Mouse (Mus musculus) mouse trophoblast stem cell (cell line): ENCODE results near the gene Fuca1.

ENCODE experiments used
- in situ Hi-C, 2 experiments: fragments of 300-500 bp; cut with MseI, MboI; formaldehyde crosslinking; loops; 2 replicates in 1 of 2; 3 replicates in 1 of 2; pipeline ENCODE4 v1.15.1; 2025

The Fuca1 gene

DNA sequence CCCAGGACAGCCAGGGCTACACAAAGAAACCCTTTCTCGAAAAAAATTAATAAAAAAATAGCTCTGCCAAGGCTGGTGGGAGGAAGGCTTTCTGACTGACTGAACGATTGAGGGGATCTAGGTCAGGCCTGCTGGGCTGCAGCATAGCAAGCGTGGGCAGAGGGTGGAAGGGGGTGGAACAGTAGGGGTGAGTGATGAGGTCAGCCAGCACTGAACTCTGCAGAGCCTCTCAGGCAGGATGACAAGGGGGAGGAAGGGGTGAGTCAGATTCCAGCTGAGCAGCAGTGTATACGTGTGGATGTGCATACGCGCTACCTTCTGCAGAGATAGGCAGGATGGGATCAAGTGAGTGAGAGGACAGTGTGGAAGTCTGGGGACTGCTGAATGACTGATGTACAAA lies 29.4 kb downstream of the Fuca1 start:
- in situ Hi-C loops: no loop called here

DNA sequence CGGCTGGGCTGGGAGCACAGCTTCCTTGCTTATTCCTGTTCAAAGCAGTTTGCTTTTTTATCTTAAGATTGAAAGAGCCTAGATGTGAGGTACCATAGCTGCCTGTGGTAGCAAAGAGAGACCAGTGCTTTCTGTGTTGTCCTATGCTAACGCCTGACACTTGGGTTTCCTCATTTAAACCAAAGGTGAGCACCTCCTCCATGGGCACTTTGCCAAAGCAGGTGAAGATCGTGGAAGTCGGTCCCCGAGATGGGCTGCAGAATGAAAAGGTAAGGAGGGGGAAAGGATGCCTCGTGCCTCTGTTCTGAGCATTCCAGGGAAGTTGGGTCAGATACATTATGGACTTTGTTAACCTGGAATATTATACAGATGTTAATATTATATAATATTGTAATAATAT lies 29.8 kb downstream of the Fuca1 start:
- in situ Hi-C loops: no loop called here

DNA sequence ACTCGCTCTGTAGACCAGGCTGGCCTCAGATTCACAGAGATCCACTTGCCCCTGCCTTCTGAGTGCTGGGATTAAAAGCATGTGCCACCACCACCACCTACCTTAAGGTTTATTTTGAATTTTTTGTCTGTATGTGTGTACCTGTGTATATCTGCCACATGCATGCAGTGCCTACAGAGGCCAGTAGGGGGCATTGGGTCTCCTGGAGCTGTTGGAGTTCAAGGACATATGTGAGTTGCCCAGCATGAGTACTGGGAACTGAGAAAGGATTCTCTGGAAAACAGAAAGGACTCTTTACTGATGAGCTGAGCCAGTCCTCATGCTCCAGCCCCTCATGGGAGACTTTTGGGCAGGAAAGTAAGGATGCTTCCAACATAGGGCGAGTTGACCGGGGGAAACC lies 31.0 kb downstream of the Fuca1 start:
- in situ Hi-C loops: no loop called here

DNA sequence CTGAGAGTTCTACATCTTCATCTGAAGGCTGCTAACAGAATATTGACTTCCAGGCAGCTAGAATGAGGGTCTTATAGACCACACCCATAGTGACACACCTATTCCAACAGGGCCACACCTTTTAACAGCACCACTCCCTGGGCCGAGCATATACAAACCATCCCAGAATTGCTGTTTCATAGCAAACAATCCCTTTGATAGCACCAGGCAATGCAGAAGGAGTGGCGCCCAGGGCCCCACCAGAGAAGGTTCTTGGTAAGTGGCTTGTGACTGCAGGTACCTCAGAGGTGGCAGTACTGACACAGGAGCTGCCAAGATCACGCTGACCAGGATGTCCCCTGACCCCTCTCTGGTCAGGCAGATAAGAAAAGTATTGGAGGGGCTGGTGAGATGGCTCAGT lies 32.6 kb downstream of the Fuca1 start:
- in situ Hi-C loops: no loop called here

DNA sequence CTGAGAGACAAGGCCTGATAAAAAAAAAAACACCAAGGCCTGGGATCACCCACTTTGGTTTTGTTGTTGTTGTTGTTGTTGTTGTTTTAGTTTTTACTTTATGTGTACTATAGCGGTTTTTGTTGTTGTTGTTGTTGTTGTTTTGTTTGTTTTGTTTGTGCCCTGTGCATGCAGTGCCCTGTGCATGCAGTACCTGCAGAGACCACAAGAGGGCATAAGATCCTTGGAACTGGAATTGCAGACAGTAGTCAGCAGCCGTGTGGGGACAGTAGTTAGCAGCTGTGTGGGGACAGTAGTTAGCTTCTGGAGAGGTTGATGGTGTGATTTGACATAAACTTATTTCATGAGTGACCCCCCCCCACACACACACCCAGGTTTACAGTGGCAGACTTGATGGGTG lies 33.7 kb downstream of the Fuca1 start:
- in situ Hi-C loops: no loop called here

DNA sequence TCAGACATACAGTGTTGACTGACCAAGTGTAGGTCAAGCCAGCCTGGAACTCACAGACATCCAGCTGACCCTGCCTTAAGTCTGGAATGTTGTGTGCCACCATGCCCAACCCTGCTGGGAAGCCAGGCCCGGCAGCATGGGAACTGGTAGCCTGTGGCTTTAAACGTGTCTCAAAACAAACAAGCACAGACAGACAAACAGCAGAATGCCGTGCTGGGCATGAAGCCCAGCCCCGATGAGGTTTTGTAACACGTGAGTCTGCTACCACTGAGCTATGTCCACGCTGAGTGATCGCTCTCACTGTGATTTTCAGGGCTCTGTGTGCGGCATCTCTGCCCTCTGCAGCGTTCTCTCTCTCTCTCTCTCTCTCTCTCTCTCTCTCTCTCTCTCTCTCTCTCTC lies 35.4 kb downstream of the Fuca1 start:
- in situ Hi-C loops: no loop called here

DNA sequence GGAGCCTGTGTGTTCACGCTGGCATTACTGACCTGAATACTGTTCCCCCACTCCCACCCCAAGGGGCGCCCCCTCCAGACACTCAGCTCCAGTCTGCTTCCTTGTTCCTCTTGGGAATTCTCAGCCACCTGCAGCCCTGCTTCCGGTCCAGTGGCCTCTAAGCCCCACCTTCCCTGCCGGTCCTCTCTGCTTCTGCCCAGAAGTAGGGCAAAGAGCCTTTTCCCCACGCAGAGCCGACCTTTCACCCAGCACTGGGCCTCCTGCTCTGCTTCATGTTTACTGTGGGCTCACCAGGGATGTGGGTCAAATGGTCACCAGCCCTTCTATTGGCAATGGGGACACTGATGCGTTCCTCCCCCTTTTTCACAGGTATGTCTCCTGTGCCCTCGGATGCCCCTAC lies 37.8 kb downstream of the Fuca1 start:
- in situ Hi-C loops: no loop called here

DNA sequence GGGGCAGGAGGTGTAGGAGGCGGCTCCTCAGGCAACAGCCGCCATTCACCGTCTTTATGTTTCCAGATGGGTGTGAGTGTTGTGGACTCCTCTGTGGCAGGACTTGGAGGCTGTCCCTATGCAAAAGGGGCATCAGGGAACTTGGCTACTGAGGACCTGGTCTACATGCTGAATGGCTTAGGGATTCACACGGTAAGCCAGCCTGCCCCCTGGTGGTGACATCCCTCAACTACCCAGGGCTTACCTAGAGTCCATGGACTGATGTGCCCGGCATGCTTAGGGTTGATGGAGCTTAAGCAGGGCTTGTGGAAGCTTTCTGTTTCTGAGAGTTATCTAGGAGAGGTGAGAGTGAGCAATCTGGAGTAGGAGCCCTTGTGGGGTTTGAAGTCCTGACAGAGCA lies 40.2 kb downstream of the Fuca1 start:
- in situ Hi-C loops: no loop called here

DNA sequence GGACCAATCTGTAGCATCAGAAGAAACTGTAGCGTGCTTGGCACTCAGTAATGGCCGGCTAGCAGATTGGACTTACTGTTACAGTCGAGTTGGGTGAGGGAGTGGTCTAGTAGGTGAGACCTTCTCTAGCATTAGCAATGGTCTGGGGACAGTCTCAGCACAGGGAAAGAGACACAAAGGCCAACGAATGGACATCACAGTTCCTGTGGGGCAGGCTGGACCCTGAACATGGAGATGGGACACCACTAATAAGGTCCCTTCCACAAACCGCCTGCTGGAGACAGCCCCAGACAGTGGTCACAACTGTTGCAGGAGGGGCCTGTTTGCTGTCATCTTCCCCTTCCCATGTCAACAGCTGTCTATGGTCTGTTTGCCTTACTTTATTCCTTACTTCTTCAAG lies 41.2 kb downstream of the Fuca1 start:
- in situ Hi-C loops: no loop called here

DNA sequence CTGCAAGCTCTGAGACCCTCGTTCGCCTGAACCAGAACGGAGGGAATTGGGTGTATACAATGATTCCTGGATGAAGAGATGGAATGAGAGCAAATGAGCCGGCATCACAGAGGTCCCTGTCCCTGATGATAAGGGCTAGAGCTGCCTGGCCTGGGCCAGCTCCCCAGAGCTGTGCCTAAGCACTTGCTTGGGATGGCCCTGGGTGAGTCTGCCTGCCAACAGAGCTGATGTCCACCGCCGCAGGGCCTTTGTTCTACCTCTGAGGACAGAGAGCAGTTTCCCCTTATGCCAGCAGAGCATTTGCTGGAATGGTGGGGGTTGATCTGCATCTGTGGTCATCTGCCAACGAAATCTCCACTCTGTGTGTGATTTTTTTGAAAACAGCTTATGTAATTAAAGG lies 41.7 kb downstream of the Fuca1 start:
- in situ Hi-C loops: no loop called here

DNA sequence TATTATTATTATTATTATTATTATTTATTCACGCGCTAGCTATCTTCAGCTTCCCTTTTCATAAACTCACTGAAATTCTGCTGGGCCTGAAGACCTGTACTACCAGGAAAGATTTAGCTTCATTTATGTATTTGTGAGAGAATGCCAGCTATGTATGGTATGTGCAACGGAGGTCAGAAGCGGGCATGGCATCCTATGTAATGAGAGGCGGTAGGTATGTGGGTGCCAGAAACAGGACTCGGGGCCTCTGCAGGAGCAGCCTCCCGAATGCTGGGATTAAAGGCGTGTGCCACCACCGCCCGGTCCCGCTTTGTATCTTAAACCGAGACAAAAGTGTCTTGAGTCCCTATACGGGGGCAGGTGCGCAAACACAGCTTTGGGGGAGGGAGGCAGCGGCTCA lies 42.4 kb downstream of the Fuca1 start:
- in situ Hi-C loops: no loop called here

DNA sequence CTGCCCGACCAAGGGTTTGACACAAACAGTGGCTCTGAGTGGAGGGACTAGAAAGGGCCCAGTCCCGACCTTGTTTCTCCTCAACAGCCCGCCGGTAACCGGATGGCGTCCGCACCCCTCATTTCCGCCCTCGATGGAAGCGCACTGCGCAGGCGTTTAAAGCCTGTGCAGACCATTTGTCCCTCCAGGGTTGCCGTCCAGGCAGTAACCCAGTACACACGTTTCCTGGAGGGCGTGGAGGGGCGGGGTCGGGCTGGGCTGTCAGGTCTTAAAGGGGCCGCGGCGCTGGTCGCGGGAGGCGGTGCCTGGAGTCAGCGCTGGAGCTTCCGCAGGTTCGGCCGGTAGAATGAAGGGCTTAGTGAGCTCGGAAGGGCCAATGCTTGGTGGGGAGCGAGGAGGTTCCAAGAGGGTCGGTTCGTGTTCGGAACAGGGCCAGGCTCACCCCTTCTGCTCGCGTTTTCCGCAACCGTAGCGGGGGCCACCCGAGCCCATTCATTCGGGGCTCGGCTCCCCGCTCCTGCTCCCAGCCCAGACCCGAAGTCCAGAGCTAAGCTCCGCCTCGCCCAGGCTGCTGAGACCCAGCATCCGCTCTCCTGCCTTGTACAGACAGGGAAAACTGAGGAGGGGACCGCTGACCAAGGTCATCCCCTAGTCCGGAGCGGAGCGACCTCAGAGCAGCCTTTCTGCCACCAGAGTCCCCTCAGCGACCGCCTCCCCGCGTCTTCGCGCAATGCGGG lies 43.1 kb downstream of the Fuca1 start, which contains the start of gene Gale:
Gale (plus strand) TSS at position 271 of the 737 bp plus-strand sequence.
- in situ Hi-C loops: no loop called here

DNA sequence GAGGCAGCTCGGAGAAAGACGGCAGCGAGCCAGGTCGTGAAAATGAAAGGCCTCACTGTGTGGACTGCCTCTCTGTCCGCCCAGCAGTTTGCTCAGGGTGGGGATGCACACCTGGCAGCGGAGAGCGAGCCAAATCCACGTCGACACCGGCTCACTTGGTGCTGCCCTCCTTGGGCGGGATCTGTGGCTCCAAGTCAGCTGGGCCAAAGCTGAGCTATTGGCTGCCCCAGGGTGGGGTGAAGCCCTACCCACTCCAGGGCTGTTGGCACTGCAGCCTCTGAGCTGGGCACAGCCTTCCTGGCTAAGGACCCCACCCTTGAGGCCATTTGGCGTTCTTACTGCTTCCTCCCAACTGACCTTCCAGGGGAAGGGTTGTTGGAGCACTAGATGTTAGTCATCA lies 43.9 kb downstream of the Fuca1 start:
- in situ Hi-C loops: no loop called here

DNA sequence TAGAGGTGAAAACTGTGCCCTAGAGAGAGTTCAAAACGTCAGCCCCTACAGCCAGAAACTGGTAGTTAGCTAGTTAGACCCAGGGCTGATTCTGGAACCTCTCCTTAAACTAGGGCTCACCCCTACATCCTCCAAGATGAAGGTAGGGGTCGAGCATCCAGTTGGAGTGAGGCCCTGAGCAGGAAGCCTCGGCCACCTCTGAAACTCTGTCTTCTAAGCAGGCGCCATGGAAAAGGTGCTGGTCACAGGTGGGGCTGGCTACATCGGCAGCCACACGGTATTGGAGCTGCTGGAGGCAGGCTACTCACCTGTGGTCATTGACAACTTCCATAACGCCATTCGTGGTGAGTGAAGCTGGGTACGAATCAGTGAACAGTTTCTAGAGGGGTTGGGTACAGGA lies 44.6 kb downstream of the Fuca1 start:
- in situ Hi-C loops: no loop called here

DNA sequence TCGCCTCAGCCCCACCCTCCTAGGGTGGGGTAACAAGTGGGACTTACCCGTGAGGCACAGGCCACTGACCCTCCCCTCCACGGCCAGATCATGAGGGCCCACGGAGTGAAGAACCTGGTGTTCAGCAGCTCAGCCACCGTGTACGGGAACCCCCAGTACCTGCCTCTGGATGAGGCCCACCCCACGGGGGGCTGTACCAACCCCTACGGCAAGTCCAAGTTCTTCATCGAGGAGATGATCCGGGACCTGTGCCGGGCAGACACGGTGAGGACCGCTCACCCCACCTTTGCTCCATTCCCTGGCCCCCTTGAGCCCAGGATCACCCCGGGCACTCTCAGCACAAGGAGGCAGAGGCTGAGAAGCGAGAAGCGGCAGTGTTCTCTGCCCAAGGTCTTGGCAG lies 45.7 kb downstream of the Fuca1 start:
- in situ Hi-C loops: no loop called here

DNA sequence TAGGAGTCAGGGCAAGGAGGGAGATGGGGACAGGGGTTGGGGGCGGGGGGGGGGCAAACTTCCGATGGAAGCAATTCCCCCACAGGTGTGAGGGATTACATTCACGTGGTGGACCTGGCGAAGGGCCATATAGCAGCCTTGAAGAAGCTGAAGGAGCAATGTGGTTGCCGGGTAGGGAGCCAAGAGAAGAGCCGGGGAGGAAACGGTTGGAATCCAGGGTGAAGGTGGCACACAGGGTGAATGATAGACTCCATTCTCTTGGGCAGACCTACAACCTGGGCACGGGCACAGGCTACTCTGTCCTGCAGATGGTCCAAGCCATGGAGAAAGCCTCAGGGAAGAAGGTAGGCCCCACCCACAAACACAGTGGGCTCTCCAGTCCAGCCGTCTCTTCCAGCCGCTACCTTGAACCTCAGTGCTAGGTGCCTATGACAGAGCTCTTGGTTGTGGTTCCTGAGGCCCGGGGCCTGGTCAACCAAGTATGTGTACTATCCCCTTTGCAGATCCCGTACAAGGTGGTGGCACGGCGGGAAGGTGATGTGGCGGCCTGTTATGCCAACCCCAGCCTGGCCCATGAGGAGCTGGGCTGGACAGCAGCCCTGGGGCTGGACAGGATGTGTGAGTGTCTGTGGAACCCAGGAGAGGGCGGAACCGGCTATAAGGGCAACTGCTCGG lies 46.7 kb downstream of the Fuca1 start:
- in situ Hi-C loops: no loop called here

DNA sequence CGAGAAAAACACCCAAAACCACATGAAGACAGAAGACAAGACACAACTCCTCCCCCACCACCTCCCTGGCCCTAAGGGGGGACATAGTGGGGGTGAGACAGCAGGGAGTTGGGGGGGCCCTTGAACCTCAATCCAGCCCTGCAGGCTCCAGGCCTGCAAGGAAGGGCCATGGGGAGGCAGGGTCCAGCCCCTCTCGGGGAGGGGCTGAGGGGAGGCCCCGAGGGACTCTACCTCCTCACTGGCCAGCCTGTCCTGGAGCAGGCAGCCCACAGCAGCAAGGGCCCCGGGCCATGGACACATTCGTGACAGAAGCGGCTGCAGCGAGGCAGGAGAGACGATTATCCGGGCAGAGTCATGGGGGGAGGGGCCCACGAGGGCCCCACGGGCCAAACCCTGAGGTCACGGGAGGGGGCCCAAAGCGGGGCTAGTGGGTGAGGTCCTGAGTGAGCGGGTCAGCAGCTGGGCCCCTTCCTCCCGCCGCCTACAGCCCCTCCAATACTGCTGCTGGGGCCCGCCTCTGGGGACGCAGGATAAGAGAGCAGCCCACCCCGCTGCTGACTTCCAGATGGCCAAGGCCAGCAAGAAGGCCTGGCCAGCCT lies 47.8 kb downstream of the Fuca1 start:
- in situ Hi-C loops: no loop called here

DNA sequence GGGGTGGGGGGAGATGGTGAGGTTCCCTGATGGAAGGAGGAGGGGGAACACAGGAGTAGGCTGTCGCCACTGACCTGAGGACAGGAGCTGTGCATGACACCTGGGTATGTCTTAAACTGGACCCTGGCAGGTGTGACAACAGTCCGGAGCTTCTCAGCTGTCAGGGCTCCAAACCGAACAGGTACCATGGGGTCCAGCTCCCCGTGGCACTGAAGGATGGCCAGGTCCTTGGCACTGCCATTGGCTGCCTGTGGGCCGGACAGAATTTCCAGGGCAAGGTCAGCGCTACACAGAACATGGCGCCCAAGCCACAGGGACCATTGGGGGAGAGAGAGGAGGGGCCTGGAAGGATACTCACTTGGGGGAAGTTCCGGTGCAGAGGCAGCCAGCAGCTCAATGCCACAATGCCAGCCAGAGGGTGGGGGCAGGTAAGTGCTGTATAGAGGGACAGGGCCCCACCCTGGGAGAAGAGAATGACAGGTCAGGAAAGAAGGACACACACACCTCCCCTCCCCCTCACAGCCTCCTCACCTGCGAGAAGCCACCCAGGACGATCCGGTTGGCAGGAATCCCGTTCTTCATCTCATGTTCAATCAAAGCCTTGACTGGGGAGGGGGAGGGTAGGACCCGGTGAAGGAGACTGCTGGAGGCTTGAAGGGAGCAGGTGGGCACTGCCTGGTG lies 48.7 kb downstream of the Fuca1 start:
- in situ Hi-C loops: no loop called here

DNA sequence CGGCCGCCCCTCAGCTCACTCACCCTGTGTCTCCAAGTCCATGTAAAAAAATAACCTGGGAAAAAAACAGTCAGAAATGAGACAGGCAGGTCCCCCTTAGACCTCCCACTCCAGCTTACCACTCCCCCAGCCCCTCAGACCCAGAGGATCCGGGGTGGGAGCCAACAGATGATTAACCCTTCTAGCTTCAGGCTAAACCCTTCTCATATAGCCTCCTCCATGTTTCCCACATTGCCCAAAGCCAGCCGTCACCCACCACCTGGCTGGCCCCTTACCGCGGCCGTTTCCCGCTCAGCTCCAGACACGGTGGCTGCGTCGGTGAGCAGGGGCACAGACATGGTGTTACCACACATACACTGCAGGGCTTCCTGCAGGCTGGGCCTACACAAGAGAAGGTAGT lies 50.0 kb downstream of the Fuca1 start:
- in situ Hi-C loops: no loop called here

DNA sequence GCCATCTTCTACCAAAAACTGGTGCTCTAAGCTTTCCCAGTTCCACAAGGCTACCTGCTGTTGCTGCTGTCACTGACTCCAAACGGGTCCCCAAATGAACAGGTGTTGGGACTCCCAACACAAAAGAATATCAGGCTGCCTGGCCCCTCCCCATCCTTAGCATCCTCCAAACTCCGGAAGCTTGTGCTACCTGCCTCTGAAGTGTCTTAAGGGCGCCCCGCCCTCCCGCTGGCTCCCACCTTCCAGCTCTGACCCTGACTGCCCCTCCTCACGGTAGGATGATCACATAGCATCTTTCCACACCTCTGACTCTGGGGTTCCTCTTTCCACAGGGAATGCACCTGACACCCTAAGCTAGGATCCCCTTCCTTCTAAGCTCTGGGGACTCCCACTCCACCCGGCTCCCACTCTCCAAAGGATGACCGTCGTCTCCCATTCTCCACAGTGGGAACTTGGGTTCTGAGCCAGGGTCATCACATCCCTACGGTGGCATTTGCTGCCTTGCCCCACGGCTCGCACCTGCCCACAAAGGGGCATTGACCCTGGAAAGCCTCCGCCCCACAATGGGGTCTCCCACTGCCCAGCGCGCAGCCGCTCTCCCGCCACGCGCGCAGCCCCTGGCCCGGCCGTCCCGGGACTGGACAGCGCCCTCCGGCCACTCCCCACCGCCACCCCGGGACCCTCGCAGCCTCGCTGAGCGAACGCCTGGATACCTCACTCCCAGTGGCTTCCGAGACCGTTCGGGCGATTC lies 51.4 kb downstream of the Fuca1 start:
- in situ Hi-C loops: no loop called here

DNA sequence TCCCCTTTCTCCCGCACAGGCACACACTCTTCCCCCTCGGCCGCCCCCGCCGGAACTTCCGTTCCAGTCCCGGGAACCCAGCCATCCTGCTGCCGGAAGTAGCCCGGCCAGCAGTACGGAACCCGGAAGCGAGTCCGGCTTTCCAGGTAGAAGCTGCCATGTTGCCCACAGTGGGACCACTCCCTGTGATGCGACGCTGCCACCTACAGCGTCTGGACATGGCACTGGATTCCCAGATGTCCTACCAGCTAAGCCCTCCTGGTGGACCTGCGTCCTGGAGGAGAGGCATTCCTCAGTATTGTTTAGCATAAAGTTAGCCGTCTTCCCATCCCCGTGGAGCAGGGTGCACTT lies 52.0 kb downstream of the Fuca1 start, which contains the start of gene Lypla2:
Lypla2 (minus strand) TSS at position 71 of the 351 bp plus-strand sequence.
- in situ Hi-C loops: no loop called here
